Mouse (Mus musculus) kidney, postnatal 4 days (tissue): ENCODE measurements around the gene Zfp941.
A peak's percentile ranks its signal among the peaks of the same experiment; 100 is the strongest.

Source experiments
- DNase-seq, 2 experiments: peaks; one replicate each; pipeline ENCODE4 v3.0.0; 2021; ENCODE audit warnings: mixed read lengths in 2 of 2

Zfp941 gene

GRCm38 (mm10) chr7:140821653-140822329 lies at the start of gene Zfp941:
Gene Zfp941, minus strand, starts transcription at chr7:140822178.
- peak; percentile 43 to 65 for DNase-seq

GRCm38 (mm10) chr7:140864761-140865160 lies 42.8 kb upstream of the Zfp941 start:
- DNase-seq, result no peak

GRCm38 (mm10) chr7:140860728-140861127 lies 38.8 kb upstream of the Zfp941 start:
- no peak for DNase-seq

GRCm38 (mm10) chr7:140859997-140860396 lies 38.0 kb upstream of the Zfp941 start:
- no peak for DNase-seq

- no peak for DNase-seq
Observed at GRCm38 (mm10) chr7:140858746-140859145, 36.8 kb upstream of the Zfp941 start.

- peak in 1 of 2 experiments; percentile 43 for DNase-seq
Observed at GRCm38 (mm10) chr7:140857550-140858505, 35.9 kb upstream of the Zfp941 start, which contains the start of gene Bet1l. Gene Bet1l, minus strand, starts transcription at chr7:140857577.

- peak; percentile 89 to 93 for DNase-seq
Observed at GRCm38 (mm10) chr7:140856785-140857549, 35.0 kb upstream of the Zfp941 start, which contains the start of gene Ric8a. Gene Ric8a, plus strand, starts transcription at chr7:140856957.

- DNase-seq, result peak; percentile 85 to 90
Observed at GRCm38 (mm10) chr7:140855860-140856784, 34.1 kb upstream of the Zfp941 start, which contains the start of gene Gm45785. Gene Gm45785, minus strand, starts transcription at chr7:140856331.

- DNase-seq, result no peak
Observed at GRCm38 (mm10) chr7:140855181-140855580, 33.2 kb upstream of the Zfp941 start.

- DNase-seq, result no peak
Observed at GRCm38 (mm10) chr7:140854483-140854882, 32.5 kb upstream of the Zfp941 start.

GRCm38 (mm10) chr7:140853386-140853785 lies 31.4 kb upstream of the Zfp941 start:
- no peak for DNase-seq

GRCm38 (mm10) chr7:140851916-140852315 lies 29.9 kb upstream of the Zfp941 start:
- DNase-seq, result no peak

GRCm38 (mm10) chr7:140848591-140848990 lies 26.6 kb upstream of the Zfp941 start:
- no peak for DNase-seq

GRCm38 (mm10) chr7:140847755-140848580 lies 26.0 kb upstream of the Zfp941 start, which contains the start of gene Odf3:
Gene Odf3, plus strand, starts transcription at chr7:140847805.
- peak; percentile 39 to 43 for DNase-seq

- DNase-seq, result no peak
Observed at GRCm38 (mm10) chr7:140846676-140847075, 24.7 kb upstream of the Zfp941 start.

GRCm38 (mm10) chr7:140845683-140846082 lies 23.7 kb upstream of the Zfp941 start:
- no peak for DNase-seq

- DNase-seq, result peak; percentile 96 to 98
Observed at GRCm38 (mm10) chr7:140844905-140845665, 23.1 kb upstream of the Zfp941 start, which contains the start of gene Scgb1c1. Gene Scgb1c1, plus strand, starts transcription at chr7:140845547.

- DNase-seq, result no peak
Observed at GRCm38 (mm10) chr7:140843806-140844205, 21.8 kb upstream of the Zfp941 start.
